Mouse (Mus musculus): ENCODE results near the gene Afap1l2.

The Afap1l2 gene

DNA sequence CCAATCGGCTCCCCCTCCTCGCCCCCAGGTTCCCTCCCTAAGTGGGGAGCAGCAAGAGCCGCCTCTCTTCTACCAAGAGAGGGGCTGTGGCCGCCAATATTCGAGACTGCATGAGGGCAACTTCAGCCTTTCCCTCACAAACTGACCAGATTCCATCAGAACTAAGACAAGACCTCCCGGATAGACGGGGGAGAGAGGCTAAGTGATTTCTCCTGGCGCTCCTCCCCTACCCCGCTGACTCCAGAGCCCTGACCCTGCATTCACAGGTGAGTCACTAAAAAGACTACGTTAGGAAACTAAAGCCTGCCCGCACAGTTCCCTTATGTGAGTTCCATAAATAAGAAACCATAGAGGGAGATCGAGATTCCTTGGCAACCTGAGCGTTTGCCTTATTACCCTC, 1.2 kb downstream of the Afap1l2 start:
- no peak for DNase-seq

DNA sequence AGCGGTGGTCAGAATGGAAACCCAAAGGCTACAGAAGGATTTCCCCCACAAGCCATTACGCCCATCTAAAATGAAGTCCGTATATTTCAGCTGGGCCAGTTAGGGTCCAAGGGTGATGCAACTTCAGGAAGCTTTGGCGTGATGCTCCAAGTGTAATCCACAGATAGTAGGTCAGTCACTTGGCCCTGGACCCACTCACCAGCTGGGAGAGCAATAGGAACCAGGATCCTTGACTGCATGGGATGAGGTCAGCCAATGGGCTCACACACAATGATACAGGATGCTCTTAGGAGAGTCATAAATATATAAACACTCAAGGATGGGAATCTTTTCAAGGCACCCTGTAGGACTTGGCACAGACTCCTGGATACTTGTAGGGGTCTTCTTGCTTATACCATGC, 3.0 kb downstream of the Afap1l2 start:
- no peak for DNase-seq

DNA sequence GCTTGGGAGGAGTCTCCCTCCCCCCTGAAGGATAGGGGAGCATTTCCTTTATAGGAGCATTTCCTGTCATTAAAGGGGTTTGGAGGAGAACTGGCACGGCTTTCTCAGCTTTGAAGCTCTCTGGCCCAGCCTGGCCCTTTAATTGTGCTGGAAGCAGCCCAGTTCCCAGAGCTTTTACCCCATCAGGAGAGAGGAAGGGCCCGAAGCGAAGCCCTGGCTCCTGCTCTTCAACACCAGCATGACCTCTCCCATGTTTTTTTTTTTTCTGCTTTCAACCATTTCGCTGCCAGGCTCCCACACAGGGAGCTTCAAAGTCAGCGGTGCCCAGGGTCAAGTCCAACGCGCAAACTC, 4.6 kb downstream of the Afap1l2 start:
- no peak for DNase-seq

DNA sequence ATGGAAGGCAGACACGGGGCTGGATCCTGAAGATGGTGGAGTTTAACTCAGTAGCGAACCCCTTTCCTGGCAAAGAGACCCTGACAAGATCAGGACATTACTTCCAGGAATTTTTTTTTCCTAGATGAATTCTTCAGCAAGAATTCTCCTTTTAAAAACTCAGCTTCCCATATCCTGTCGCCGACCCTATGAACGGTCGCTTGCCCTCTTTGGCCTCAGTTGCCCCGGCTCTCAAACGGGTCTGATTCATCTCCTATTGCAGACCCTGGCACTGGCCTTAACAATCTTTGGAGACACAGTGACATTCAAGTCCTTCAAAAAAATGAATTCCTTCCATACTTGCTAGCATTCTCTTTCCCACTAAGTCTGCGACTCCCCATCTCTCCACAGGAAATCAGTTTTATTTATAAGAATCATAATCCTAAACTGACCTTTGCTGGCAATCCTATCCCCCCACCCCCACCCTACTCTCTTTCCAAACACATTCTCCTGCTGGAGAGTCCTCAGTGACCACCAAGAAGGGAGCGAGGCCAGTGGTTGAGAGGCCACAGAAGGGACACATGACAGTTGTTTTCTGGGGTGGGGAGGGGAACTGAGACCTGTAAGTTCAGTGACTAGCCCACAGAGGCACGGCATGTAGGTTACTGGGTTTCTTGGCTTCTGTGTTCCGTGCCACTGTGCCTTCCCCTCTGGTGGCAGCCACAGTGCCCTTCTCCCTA, 5.1 kb downstream of the Afap1l2 start:
- DNase-seq: no peak

DNA sequence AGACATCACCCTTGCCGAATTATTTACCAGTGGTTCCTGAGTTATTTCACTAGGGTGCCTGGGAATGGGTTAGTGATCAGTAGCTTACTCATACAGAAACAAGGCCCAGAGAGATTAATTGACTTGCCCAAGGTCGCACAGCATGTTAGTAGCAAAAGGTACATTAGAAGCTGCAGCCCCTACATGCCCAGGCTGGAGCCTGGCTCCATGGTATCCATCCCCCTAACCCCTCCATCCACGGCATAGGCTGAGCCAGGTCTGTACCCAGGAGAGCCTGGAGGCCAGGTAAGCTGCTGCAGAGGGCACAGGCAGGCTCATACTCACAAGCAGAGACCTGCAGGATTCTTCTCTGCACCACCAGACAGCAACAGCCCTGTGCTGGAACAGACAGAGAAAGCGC, 6.1 kb downstream of the Afap1l2 start:
- no peak for DNase-seq

DNA sequence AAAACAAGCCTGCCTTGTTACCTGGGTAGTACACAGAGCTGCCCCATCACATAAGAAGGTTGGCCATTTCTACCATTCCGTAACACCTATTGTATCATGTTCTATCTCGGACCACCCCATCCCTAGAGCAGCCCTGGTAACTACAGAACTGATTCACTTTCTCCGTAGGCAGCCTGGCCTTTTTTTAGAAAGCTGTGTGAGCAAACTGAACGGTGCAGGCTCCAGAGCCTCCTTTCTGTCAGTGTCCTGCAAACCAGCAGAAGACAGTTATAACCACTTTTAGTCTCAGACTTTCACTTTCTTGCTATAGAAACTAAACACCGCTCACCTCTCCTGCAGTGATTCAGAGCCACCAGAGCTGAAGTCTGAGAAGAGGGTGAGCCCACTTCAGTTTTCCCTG, 7.4 kb downstream of the Afap1l2 start:
- DNase-seq: no peak

DNA sequence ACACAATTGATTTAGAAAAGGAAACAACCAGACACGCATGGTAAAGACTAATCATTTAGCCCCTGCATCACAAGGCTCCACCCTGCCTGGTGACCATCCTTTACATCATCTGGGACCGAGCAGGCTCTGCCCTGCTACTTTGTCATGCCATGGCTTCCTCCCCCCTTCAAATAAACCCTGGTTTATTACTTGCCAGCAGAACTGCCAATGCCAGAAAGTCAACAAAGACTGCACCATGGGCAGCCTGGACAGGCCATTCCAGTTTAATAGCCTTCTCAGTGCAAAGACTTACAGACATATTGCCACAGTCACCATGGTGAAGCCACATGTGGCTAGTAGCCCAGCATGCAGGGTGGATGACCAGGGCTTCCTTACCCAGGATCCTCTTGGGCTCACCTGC, 8.2 kb downstream of the Afap1l2 start:
- no peak for DNase-seq

DNA sequence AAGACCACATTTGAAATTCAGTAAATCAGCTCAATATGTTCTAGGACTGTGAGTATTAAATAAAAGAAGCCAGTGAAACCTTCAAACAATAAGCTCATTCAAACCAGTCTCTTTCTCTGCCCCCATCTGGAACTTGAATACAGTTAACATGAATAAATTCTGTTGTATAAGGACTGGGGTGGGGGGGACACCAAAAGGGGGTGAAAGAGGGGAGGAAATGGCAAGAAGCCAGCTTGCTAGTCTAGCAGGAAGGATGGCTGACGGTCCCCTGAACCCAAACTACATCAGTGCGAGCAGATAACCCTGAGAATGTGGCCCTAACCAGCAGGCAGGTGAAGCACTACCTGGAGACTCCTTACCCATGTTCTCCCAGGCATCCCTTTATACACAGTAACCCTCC, 9.1 kb downstream of the Afap1l2 start:
- no peak for DNase-seq

DNA sequence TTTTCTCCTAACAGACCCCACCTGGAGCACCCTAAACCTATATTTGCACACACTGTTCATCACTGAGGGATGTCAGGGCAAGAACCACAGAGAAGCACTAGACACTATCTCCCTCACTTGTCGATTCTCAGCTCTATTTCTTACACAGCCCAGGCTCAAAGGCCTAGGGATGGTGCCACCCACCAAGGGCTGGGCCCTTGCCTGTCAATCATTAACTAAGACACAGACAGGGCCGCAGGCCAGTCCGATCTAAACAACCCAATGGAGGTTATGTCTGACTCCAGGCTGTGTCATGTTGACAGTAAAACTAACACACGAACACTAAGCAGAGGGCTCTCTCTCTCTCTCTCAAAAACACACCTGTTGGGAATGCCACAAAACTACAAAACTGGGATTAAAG, 9.7 kb downstream of the Afap1l2 start:
- DNase-seq: no peak

DNA sequence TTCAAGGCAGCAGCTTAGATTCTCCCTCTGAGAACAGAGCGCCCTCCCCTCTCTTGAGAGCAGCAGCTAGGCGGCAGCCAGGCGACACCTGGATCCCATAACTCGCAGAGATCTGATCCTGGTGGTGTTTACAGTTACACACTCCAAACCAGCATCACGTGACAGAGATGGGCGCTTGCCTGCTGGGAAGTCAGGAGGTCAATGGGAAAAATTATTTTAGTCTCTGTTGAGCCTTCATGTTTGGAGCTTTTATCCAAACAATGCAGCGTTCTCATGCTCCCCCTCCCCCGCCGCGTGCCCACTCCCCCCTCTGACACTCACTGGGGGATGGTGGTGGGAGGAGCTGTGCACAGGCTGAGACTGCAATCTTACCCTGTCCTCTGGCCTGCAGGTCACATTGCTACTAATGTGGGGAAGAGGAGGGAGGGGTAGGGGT, 10.8 kb downstream of the Afap1l2 start:
- DNase-seq: no peak

DNA sequence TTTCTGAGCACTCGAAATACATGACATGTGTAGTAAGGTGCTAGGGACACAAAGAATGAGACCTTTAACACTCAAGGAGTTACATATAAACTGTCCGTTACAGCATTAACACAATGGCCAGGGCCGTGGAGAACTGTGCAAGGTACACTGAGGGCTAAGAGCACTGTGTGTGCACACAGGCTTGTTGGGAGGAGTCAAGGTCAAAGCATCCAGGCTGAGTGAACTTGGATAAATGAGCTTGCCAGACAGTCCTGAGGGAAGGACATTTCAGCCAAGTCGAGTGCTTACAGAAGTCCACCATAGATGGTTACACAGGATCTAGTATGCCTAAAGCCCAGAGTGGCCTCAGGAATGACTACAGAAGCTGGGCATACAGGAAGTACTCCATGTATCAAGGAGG, 12.6 kb downstream of the Afap1l2 start:
- no peak for DNase-seq

DNA sequence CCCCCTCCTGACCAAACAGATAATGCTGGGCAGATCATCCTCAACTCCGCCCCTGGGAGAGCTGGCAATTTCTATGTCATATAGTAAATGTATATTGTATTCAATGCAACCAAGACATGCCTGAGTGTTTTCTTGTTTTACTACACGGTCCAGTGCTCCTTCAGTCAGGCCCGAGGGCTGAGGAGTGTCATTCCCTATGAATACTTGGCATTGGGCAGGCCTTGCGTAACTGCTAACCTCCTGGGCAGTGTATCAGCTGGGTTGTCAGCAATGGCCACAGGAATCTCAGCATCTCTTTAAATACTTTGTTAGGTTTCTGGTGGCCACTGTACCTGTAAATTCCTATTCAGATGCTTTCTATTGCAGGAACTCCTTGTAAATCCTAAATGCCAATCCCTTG, 13.4 kb downstream of the Afap1l2 start:
- DNase-seq: no peak

DNA sequence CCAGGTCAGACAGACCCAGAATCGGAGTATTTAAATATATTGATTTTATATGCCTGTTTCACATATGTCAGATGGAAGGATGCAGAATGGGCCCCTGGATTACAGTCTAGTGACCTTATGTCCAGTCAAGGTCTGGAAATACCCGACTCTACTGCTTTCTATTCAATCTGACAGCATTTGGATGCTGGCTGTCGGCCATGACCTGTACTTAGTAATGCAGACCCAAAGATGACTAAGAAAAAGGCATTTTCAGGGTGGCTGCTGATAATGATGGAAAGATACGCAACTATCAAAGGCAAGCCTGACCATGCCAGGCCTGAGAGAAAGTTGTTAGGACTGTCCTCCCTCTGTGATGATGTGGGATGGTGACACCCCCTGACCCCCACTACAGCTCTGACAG, 14.3 kb downstream of the Afap1l2 start:
- no peak for DNase-seq

DNA sequence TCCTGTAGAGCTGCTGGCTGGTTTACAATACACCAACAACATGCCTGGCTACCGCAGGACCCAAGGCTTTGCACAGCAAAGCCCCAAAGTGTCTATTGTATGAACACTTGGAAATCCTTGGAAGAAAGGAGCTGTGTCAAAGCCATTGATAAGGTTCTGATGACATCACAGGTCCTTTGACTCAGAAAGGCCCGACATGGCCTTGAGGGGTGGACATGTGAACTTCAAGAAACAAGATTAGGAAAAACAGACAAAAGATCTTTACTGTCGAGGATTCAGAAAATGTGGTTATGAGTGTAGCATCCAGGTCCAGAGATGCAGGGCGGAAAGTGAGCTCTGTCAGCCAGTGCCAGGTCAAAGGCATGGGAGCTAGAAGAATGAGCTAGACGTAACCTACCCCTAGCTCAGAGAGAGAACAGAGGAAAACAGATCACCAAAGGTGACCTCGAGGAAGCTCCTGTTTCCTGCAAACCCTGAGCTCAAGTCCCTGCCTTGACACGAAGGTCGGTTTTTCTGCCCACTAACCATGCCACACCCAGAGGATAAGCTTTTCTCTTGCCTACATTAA, 15.0 kb downstream of the Afap1l2 start:
- no peak for DNase-seq

DNA sequence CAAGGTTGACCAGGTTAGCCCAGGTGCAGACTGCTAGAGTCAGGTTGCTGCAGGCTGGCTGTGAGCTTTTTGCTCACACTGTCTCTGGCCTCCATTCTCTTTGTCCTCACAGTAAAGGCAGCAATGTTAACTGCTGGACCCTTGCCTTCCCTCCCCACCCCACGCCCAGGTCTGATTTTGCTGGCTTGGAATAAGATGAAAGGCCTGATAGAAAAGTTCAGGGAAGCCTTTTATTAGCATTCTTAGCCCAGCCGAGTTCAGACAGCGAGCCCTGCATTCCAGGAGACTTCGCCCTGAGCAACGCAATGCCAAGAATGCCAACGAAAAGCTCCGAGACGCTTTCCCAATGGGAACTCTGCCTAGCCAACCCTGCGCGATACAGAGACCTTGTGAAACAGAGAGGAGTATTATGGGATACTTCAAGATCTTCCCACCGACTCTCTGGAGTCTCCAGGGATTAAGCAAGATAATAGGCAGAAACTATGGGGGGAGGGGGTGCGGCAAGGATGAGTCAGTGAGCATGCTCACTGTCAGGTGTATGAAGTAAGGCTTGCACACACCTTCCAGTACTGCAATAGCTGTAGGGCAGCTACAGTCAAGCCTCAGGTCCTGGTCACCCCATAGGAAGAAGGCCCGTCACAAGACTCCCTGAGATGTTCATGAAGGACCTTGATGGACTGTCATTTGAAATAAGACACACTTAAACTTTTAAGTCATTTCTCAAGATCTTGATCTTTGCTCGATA, 17.5 kb downstream of the Afap1l2 start:
- DNase-seq: no peak

DNA sequence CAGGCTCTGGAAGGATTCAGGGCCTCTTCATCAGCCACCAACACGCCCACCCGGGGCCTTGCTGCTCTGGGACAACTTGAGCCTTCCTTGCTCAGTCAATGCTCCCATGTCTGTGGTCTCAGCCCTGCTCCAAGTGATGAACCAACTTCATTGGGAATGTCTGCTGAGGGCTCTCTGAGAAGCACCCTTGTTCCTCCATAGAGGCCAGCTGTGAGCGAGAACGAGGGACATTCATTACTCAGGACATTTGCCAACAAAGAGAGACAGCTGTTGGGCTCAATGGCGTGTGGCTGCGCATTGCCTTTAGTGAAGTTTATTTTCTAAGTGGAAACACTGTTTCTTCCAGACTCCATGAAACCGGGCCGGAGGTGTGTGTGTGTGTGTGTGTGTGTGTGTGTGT, 18.9 kb downstream of the Afap1l2 start:
- no peak for DNase-seq

DNA sequence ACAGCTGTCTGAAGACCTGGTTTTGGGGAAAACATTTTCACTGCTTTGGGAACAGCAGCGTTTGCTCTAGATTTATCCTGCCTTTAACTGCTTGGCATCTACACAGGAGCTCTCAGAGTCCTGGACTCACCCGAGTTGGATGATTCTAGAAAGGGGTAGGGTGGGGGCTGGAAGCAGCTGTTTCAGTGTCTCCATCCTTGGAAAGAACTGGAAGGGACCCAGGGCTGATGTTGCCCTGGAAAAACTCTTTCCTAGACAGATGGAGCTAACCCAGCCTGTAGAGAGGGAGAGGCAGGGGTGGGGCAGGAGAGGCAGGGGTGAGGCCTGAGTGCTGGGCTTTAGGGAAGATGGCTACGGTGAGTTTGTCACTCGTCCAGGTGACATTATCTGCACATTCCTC, 23.8 kb downstream of the Afap1l2 start:
- DNase-seq: no peak

DNA sequence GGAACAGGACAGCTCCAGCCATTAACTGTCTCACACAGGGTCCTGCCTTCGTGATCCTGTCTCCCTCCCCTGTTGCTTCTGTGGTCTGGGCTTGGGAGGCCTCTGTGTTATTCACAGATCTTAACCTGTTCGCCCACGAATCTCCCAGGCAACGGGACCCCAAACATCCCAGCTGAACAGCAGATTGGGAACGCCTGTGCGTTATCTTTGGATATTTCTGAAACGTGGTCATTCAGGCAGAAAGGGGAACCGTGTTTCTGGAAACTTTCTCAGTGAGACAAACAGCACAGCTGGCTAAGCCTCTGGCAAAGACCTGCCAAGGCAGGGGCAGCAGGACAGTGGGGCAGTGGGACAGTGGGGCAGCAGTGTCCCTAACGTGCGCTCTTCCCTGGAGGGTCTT, 24.3 kb downstream of the Afap1l2 start:
- DNase-seq: no peak

DNA sequence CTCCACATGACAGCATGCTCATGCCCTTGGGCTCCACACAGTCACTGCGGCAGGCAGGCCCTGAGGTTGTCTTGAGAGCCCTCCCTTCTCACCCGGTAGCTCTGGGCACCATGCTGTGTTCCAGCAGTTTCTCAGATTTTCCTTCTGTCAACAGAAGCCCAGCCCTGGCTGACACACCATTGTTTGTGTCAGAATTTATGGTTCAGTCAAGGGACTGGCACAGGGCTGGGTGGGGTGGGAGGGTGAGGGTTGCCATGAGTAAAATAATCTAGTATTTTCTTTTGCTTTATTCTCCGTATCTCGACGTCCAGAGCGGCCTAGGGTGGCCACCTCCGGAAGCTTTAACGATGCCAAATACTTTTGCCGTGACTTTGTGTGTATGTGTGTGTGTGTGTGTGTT, 26.3 kb downstream of the Afap1l2 start:
- DNase-seq: no peak

DNA sequence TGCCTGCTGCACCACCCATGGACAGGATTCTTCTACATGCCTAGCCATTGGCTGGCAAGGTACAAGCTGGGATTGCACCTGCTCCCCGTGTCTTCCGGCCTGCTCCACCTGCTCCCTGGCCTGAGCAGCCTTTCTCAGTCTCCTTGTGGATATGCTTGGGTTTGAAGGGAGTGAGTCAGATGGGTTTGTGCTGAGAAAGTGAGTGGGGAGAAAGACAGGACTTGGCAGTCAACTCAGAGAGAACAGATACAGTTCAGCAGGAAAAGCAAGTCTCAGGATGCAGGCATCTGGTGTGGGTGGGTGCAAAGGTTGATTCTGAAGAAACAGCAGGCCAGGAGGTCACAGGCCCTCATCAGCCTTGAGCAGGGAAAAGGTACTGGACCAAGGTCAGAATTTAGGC, 27.2 kb downstream of the Afap1l2 start:
- DNase-seq: no peak

DNA sequence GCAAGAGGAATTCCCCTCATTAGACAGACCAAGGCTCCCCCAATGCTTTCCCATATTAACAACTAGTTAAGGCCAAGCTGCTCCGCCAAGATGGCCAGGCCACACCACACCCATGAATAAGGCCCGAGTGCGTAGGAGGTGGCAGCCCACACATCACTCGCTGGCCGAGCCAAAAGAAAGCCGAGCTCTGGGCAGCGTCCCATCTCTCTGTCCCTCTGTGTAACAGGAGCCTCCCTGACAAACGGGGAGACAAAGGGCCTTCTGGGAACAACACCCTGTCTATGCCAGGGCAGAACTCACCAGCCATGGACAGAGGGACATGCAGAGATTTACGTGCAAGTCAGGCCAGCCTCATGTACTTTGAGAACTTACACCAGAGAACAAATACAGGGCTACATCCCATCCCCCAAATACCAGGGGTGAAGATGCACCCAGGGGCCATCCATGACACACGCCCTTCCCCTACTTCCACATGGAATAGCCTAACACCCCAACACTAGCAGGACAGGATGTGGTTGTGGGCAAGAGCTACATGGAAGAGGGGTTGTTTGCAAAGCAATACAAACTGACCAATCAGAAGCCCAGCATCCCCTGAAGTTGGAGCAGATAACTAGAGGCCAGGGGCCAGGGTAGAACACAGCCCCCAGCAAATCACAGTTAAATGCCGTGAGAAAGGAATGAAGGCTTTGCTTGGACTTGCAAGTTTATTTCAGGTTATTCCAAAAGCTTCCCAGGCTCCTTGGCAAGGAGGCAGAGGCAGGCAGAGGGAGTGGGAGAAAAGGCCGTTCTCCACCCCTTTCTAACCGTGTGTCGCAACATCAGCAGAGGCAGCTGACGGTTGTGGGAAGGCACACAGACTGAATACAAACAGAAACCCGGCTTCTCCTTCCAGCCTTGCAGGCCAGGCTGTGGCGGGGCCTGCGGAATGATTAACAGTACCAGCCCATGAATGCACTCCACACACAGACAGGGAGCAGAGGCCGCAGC, 30.8 kb downstream of the Afap1l2 start:
- DNase-seq: peak; percentile 7 to 14

DNA sequence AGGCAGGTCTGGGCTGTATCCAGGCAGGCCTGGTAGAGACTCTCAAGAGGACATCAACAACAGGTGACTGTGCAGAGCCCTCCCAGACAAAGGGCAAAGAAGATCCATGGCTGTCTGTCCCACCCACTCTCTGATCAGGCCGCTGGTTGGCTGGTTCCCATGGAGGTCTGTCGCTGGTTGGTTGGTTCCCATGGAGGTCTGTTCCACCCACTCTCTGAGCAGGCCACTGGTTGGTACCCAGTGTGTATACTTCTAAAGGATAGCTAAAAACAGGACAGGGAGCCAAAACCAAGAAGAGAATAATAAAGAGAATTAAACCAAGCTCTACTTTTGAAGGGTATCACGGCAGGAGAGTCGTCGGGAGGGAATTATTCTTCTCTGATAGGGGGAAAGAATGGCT, 31.5 kb downstream of the Afap1l2 start:
- DNase-seq: no peak

DNA sequence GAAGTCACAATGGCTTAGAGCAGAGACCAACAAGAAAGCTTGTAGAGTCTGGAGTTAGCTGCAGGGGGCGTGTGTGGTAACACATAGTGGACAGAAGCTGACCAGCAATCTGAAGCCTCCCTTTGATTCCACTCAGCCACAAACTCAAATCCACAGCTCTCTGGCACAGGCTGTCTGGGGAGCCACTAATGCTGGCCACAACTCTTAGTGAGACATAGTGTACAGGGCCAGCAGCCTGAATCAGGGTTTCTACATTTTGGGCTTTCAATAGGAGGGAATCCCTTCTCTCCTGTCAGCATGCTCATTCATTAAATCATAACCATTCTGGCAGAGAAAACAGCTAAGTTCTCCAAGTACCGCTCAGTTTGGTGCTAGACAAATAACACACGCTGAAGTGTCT, 32.5 kb downstream of the Afap1l2 start:
- no peak for DNase-seq
